Mouse (Mus musculus): ENCODE results near the gene Podxl2. TPM values are rescaled to one million over a fixed set of nuclear protein-coding genes. Genes with fewer than 3 reads are reported as not detected.

Gene Podxl2
- total RNA-seq, 2 experiments from 2014 or later: 26.7 to 27.4 TPM

DNA sequence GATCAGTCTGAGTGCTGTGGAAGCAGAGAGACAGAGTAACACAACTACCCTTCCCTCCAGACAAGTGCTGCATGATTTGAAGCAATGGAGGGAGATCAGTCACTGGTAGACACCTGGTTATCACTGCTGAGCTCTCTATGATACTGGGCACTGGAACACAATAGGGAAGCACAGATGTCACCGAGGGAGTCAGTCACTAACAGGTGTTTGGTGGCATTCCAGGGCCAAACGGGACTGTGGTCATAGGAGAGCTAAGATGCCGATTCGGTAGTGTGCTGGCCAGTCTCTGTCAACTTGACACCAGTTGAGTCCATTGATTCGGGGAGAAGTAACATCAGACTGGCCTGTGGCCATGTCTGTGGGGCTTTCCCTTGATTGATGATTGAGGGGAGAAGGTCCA is 20.3 kb downstream of the Podxl2 start:
- intact Hi-C loops (cut with DNase I): loop anchor here (2.0 kb wide), 1 partner anchor 306 kb away; no protein-coding TSS in a partner anchor
- no peak for DNase-seq

DNA sequence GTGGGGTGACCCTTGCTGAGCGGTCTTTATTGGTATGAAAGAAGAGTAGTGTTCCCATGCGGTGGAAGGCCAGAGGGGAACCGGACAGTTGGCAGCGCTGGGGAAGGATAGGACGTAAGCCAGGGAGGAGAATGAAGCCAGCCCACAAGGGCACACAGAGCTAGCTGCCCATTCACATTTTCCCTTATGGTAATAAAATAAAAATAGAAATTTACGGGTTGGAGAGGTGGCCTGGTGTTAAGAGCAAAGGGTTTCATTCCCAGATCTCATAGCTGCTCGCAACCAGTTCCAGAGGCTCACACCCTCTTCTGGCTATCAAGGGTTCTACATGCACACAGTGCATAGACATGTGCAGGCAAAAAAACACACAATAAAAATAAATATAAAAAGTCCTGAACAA is 24.8 kb downstream of the Podxl2 start:
- intact Hi-C loops (cut with DNase I): no loop called here
- no peak for DNase-seq

DNA sequence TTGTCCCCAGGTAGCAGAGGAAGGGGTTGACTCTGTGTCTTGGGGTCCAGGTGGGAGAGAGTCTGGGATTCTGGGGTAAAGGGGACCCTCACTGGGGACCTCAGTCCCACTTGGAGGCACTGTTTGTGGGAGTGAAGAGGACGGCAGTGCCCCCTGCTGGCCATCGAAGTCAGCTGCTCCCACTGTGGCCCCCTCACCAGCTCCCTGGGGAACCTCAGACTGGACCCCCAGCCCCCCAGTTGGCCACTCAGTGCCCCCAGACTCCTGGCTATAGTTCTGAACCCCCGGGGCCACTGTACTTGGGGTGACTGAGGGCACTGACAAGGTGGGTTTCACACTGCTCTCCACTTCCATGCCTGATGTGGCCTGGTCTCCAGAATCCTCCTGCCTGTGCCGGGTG is 25.6 kb downstream of the Podxl2 start:
- intact Hi-C loops (cut with DNase I): no loop called here
- DNase-seq: peak in 1 of 2 experiments; percentile 45

DNA sequence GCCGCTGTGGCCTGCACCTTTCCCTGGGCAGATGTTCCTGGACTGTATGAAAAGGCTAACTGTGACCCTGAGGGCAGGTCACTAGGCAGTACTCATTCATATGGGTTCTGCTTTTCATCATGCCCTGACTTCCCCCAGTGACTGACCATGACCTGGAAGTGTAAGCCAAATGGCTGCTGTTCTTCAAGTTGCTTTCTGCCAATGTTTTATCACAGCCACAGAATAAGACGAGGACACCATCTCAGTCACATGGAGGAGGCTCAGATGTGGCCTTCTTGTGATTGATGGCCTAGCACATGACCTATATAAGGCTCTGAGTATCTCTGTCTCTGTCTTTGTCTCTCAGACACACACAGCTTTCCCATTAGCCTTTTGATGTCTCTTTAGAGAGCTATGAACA is 27.3 kb downstream of the Podxl2 start:
- DNase-seq: no peak
- intact Hi-C loops (cut with DNase I): no loop called here

DNA sequence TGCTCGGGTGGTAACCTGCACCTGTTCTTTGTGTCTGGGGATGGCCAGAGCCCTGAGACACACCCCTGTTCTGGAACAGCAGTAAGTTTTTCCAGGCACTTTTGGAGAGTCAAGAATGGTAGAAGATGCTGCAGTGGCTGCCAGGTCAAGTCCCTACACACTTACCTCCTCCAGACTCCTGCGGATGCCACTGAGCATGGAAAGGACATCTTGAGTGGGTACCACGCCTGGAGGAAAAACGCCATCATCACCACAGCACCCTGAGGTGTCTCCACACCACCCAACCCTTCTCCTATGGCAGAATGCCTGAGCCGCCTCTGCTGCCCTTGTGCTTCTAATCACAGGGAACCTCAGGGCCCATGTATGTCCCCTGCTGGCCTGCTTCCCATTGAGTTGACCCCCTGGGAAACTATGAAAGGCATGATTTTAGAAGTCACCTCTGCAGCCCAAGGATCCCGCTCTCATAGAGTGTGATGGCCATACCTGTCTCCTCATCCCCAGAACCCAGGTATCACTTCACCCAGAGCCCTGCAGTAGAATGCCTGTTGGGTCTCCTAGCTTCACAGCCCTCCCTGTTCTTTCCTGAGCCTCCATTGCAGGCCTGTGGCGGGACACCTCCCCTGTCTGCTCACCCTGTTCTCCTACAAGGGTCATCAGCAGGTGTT is 29.8 kb downstream of the Podxl2 start:
- intact Hi-C loops (cut with DNase I): no loop called here
- DNase-seq: no peak

DNA sequence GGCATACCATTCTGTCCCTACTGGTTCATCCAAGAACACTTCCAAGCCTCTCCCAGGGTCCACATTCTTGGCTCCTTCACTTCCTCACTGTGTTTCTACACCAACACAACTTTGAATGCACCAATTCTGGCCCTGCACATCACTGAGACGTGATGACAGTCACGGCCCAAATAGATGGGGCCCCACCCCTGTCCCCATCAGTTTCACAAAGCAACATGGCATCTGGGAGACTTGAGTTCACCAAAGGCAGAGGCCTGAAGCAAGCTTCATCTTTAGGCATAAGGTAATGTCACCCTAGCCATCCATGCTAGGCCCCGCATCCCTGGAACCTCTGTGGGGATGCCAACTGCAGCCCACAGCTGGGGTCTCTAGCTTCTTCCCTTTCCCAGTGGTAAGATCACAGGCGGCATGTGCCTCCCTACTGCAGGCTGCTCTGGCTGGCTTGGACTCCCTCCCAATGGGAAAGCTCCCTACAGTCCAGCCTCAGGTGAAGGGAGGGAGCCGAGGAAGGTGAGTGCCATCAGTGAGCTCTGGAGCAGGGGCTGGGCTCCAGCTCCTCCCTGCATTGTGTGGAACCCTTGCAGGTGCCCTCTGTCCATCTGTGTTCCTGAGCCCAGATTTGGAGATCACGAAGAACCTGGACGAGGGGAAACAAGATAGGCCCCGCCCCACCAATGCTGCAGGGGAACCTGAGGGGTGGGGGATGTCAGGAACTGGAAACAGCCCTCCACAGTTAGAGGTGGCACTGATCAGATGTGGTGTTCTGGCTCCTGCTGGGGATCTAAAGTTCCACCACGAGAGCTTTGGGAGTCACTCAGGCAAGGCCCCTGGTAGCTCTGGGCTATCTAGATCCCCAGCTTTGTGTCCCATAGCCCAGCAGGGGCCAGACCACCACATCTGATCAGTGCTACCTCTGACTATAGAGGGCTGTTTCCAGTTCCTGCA is 30.8 kb downstream of the Podxl2 start:
- DNase-seq: no peak
- intact Hi-C loops (cut with DNase I): no loop called here

DNA sequence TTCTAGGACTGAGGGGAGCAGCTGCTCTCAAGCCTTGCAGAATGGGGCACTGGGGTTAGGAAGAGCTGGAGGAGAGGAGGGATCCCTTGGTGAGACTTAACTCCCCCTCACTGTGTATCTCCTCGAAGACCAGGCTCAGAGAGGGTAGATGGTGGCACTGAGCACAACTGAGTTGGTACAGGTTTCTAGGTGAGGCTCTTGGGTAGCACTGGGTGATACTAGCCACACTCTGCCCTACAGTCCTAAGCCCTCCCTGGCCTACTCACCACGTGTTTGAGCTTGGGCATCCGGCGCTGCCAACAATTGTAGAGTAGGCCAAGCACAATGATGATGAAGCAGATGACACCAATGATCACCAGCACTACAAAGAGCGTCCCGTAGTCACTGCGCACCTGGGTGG is 31.6 kb downstream of the Podxl2 start:
- intact Hi-C loops (cut with DNase I): no loop called here
- DNase-seq: no peak

DNA sequence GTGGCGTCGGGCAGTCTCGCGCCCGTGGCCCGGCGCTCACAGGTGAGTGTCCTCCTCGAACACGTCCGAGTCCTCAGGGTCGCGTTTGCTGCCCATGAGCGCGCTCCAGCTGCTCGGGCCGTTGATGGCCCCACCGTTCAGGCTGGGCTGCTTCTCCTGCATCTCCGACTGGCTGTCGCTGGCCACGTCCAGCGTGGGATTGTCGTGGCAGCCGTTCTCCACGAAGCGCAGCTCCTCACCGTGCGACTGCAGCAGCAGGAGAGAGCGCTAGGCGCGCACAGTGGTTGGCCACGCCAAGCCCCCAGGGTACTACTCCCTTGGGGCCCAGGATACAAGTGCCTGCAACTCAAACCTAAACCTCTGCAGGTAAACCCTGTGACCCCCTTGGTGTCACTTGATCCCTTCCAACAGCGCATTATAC is 32.1 kb downstream of the Podxl2 start:
- DNase-seq: peak in 1 of 2 experiments; percentile 50
- intact Hi-C loops (cut with DNase I): no loop called here

DNA sequence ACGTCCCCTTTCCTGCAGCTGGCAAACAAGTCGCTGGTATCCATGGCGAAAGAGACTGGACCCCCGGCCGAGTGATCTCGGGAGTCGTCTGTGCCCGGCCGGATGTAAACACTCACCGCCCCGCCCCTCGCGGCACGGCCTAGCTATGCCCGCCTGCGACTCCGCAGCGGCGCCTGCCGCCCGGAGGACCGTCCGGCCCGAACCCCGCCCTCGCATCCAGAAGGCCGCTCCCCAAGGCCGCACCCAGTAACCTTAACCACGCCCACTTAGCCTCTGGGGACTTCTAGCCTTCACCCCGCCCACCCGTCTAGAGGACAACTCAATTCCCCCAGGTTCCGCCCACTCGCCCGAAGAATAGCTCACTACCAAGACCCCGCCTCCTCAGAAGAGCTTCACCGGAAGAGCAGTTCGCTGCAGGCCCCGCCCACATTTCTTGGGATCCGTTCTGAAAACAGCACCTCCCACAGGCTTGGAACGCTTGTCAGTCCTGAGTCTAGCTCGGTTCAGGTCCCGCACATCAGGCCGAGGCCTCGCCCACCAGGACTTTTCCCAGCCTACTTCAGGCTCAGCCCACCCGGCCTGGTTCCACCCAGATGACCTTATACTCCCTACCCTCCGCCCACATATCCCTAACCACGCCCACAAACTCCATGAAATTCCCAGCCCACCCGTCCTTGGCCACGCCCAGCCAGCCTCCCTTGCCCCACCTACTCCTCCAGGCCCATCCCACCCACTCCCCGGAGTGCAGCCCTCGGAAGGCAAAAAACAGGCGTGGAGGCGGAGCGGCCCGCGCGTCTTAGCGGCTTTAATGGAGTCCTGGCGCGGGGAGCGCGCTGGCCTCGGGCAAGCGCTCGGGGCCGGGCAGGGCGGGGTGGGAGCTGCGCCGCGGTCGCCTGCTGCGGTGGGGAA is 32.8 kb downstream of the Podxl2 start, which contains the start of gene Abtb1:
Gene Abtb1, minus strand, starts transcription at position 204 of the 909 bp plus-strand sequence.
- intact Hi-C loops (cut with DNase I): no loop called here
- peak; percentile 98 to 99 for DNase-seq

DNA sequence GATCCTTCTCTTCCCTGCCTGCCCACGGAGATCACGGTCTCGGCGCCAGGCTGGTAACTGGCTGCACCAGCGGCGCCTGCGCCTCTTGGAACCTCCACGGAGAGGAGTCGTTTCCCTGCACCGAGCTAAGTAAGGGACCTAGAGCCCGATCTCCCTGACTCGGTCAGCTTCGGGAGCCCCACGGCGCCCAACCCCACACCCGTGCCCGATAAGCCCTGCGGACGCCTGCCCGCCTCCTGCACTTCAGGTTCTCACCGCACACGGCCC is 33.4 kb downstream of the Podxl2 start:
- DNase-seq: no peak
- intact Hi-C loops (cut with DNase I): no loop called here

DNA sequence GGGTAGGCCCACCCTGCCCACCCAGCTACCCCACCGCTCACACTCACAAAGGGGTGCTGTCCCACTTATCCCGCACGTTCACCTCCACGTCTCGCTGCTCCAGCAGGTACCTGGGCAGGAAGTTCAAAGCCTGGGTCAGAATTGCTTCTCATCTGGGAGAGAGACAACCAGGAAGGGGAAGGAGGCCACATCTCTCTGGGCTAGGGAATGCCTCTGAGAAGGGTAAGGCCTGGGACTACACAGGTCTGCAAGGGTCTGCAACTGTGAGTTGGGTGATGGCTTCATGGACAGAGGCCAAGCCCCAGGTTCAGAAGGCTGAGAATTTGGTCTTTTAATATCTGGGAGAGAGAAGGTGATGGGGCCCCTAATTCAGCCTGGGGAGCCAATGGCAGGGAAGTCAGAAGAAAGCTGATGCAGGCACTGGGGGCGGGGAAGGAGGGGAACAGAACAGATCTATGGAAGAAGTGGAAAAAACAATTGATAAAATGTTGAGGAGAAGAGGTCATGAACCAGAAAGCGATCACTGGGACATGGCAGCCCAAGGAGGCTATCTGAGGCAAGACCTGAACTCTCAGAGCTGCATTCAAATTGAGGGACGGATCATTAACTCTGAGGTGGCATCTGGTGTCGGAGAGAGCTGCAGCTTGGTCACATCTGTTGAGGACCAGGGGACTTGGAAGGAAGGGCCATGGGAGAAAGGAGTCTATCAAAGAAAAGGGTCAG is 33.9 kb downstream of the Podxl2 start:
- DNase-seq: no peak
- intact Hi-C loops (cut with DNase I): no loop called here

DNA sequence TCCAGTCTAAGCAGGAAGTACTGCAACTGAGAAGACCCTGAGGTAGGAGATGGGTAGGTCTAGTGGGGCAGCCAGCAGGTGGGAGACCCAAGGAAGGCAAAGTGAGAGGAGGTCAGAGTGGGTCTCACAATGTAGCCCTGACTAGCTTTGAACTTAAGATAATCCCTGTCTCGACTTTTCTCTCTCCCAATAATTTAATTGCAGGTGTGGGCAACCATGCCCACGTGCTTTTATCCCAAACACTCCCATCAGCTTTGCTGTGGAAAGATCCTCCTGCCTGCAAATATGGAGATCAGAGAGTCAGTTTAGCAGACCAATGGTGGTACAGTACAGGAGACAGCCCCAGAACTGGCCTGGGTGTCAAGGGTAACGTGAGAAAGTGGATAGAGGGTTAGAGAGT is 34.6 kb downstream of the Podxl2 start:
- intact Hi-C loops (cut with DNase I): no loop called here
- DNase-seq: no peak

DNA sequence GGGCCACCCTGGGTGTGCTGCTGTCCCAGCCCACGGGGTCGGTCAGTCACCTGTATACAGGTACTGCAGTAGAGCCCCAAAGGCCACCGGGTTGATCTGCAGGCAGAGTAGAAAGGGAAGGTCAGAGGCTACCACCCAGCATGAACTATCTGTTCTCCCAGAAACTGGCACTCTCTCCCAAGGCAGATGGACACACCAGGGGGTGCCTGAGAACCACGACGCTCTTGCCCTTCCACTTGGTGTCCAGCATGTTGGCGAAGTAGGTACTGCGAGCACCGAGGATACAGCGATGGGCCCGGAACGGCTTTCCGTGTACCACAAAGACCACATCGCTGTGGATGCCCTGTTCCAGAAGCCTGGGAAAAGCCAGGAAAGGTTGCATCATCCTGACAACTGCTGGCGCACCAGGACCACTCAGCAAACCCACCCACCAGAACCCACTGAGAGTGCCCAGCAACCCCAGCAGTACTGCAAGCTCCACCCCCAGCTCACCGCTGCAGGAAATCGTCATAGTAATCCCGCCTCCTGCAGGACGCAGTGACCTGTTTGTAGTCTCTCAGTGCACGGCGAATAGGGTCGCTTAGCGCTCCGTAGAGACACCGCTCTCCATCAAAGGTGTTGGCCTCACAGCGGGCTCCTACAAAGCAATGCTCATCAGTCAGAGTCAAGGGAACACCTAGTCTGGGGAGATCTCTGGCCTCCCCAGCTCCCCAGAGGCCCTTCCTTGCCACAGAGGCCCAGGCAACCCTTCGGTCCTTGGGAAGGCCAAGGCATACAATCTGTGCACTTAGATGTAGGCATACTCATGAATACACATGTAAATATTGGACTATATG is 35.5 kb downstream of the Podxl2 start:
- DNase-seq: no peak
- intact Hi-C loops (cut with DNase I): no loop called here

DNA sequence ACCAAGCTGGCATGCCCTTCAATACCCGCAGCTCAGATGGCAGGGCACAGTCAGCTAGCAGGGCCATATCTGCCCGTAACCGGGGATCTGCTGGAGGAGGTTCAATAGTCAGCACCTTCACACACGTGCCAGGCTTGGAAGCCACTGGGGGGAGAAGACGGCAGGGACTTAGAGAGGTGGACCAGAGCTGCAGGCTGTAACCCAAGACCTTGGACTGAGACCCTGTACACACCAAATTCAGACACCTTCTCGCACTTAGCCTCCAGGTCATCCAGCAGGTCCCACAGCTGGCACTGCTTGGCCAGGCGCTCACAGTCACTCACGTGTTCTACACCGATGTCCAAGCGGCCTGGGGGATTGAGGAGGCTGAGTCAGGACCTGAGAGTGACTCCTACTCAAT is 36.2 kb downstream of the Podxl2 start:
- DNase-seq: no peak
- intact Hi-C loops (cut with DNase I): no loop called here

DNA sequence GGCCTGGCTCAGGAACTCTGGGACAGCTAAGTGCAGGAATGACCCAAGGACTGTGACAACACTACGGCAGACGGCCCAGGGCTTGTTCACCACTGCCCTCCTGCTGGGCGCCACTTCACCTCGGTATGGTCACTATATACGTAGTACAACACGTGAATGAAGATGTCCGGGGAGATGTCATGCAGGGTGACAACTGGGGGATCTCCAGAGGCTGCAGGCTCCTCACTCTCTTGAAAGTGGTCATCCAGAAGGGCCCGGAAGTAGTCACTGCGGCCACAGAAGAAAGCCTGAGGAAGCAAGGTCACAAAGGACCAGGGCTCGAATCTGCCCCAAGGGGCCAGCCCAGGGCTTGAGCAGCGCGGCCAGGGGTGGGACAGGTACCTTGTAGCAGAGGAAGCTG is 36.8 kb downstream of the Podxl2 start:
- intact Hi-C loops (cut with DNase I): no loop called here
- no peak for DNase-seq

DNA sequence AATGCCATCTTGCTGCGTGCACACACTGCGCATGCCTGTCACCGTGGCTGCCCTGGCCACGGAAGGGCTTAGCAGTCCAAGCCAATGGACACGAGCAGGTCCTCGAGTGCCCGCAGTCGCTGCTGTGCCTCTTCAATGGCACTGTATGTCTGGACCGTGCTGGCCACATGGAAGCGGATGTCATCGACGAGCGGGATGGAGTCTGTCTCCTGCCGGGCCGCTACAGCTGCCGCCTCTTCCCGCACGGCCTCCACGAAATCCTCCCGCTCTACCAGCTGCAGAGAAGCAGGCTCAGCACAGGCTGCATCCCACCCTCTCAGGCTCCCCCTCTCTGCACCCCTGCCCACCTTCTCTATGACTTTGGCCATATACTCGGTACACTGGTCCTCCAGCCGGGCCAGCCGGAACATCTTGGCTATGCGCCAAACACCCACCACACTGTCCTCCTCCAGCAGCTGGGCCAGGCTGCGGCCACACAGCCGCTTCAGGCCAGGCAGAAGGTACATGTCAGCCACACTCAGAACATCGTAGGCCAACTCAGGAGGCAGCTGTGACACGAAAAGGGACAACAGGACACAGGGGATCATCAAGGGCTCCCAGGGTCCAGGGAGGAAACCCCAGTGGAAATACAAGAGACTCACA is 38.5 kb downstream of the Podxl2 start:
- DNase-seq: no peak
- intact Hi-C loops (cut with DNase I): no loop called here

DNA sequence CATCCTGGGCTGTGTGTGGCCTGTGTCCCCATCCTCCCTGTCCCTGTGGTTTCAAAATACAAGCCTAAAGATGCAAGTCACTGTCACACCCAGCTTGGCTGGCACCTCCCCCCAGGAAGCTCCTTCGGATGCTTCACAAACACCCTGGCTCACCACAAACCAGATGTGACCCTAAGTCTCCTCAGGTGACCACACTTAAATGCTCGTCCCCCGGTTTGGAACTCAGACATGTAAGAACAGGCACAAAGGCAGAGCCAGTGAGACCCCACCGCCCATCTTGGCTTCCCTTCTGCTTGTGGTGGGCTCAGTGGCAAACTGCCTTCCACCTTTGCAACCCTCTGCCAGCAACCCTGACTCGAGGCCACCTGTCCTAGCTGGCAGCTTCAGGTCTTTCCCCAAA is 39.8 kb downstream of the Podxl2 start:
- intact Hi-C loops (cut with DNase I): no loop called here
- DNase-seq: no peak

DNA sequence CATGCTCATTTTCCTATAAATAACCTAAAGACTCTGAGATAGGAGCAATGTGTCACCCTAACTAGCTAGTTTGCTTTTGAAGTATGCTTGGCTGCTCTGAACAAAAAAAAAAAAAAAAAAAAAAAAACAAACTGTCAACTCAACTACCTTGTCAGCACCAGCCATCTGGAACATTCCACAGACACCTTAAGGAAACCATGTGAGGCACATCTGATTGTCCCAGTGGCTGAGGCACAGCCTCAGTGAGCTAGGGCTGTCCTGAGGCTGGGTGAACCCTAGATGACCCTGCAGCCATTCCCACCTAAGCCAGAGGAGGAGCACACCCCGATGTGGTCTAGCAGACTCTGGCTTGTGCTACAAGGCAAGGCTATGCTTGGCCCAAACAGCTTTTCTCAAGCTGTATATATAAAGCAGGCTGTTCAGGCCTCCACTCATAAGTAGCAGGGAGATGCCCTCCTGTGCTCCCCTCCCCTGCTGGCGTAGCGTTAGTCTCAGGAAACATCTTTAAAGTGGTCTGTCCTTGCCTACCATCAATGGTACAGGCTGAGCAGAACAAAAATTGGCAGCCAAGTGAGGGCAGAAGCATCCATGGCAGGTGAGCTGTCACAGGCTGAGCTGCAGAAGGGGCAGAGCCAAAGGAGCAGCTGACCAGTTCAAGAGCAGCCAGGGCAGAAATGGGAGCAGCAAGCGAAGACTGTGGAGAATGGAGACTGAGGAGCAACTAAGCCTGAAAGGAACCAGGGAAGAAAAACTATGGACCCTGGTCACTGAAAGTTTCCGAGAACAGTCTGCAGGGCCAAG is 41.3 kb downstream of the Podxl2 start:
- intact Hi-C loops (cut with DNase I): no loop called here
- DNase-seq: no peak

All from heart, postnatal 14 days (tissue).